34 mouse cellular contexts compared by ENCODE assay signal in genomic region chr13:95715356-95715755, GRCm38 (mm10).
"Had no signal": no experiment of that assay in that cellular context is flagged by ENCODE, and none has a peak within 500 bp of the region (broad histone marks: within the 10 kb centered on the region; RNA-seq: fewer than 3 reads in every experiment).

No protein-coding gene starts in this region.

- DNase-seq: heart, postnatal 10 days; heart, postnatal 14 days; heart, postnatal 36 days; heart, postnatal 4 days; kidney, adult 11 months; kidney, adult 18-20 months; kidney, adult 2 months; kidney, adult 8-10 months; kidney, adult 9 months; kidney, postnatal 10 days; kidney, postnatal 14 days; kidney, postnatal 25 days; kidney, postnatal 36 days; kidney, postnatal 4 days; layer of hippocampus, adult 9-11 months; layer of hippocampus, postnatal 36 days had no signal

- H3K4me2 ChIP-seq: heart, embryonic 12.5 days; heart, embryonic 13.5 days; heart, embryonic 15.5 days; hindbrain, embryonic 12.5 days; hindbrain, embryonic 13.5 days; hindbrain, embryonic 14.5 days; hindbrain, embryonic 15.5 days; intestine, embryonic 15.5 days; kidney, embryonic 15.5 days had no signal

- H3K9ac ChIP-seq: heart, embryonic 12.5 days; heart, embryonic 13.5 days; heart, embryonic 15.5 days; hindbrain, embryonic 12.5 days; hindbrain, embryonic 13.5 days; hindbrain, embryonic 14.5 days; hindbrain, embryonic 15.5 days; intestine, embryonic 15.5 days; kidney, embryonic 15.5 days had no signal

- H3K36me3 ChIP-seq: heart, embryonic 13.5 days; heart, embryonic 15.5 days; hindbrain, embryonic 12.5 days; hindbrain, embryonic 13.5 days; hindbrain, embryonic 15.5 days; intestine, embryonic 15.5 days; kidney, embryonic 15.5 days had no signal

- H3K4me1 ChIP-seq: hindbrain, embryonic 15.5 days; intestine, embryonic 15.5 days had no signal

- H3K27ac ChIP-seq: heart, embryonic 13.5 days; heart, embryonic 15.5 days; hindbrain, embryonic 10.5 days; hindbrain, embryonic 12.5 days; hindbrain, embryonic 13.5 days; hindbrain, embryonic 14.5 days; hindbrain, embryonic 15.5 days; hindbrain, postnatal 0 days; intestine, embryonic 15.5 days; kidney, embryonic 15.5 days; kidney, postnatal 0 days; layer of hippocampus, adult 2 months; left cerebral cortex, adult 2 months had no signal

- H3K4me3 ChIP-seq: heart, embryonic 12.5 days; heart, embryonic 13.5 days; heart, embryonic 15.5 days; hindbrain, embryonic 10.5 days; hindbrain, embryonic 12.5 days; hindbrain, embryonic 13.5 days; hindbrain, embryonic 15.5 days; intestine, embryonic 15.5 days; kidney, embryonic 15.5 days; layer of hippocampus, adult 2 months; left cerebral cortex, adult 2 months had no signal

- H3K27me3 ChIP-seq: heart, embryonic 12.5 days; heart, embryonic 13.5 days; heart, embryonic 15.5 days; hindbrain, embryonic 12.5 days; hindbrain, embryonic 13.5 days; hindbrain, embryonic 15.5 days; intestine, embryonic 15.5 days; kidney, embryonic 15.5 days had no signal

- H3K9me3 ChIP-seq: heart, embryonic 12.5 days; heart, embryonic 13.5 days; heart, embryonic 15.5 days; hindbrain, embryonic 10.5 days; hindbrain, embryonic 12.5 days; hindbrain, embryonic 13.5 days; hindbrain, embryonic 15.5 days; intestine, embryonic 15.5 days; kidney, embryonic 15.5 days had no signal

- ATAC-seq: hindbrain, embryonic 16.5 days; inflammation-experienced regulatory T-cells, adult 6 months; intestine, embryonic 15.5 days; intestine, embryonic 16.5 days; intestine, postnatal 0 days had no signal
